Mouse (Mus musculus): ENCODE measurements at regions not wholly inside any gene's neighbourhood (a gene's known extent, or its start where the extent isn't known, plus 50 kb on each side); places are given as distances from the start of the nearest gene placed in this dataset.

- Histone ChIP-seq H3K27me3 (no peaks in the 10 kb centered on the region), H3K27ac (no peak overlapping the region), H3K9ac (no peak overlapping the region), H3K4me1 (no peaks in the 10 kb centered on the region), H3K4me2 (no peak overlapping the region), H3K4me3 (no peak overlapping the region), H3K36me3 (no peaks in the 10 kb centered on the region), H3K9me3 (no peaks in the 10 kb centered on the region)
- WGBS = 70% methylated on average over 4 of the region's 4 CpGs
- no peak for ATAC-seq (ENCODE audit: insufficient number of reproducible peaks, insufficient read depth, low FRiP score, low TSS enrichment, low read depth)
These were observed 61.6 kb downstream of the Gm10295 start for GRCm38 (mm10) chr7:71289702-71290101.

DNA sequence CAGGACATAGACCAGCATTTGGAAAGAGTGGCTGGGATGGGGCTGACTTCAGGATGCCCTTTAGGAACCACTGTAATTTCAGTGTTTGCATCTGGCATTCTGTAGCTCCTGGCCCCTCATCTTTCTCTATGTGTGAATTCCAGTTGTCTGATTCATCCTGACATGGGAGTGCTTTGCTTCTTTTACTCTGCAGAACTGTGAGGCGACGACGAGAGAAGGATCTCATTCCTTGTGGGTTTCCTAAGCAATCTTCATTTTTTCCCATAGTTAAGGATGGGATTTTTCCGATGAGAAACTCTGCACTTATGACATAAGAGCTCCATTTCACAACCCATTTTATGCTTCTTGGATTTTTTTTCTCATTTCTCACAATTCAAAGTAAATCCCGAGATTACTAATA is 62.0 kb downstream of the Gm10295 start:
- H3K9me3 ChIP-seq = no peaks in the 10 kb centered on the region
- H3K27ac ChIP-seq = no peak overlapping the region
- no peak overlapping the region for H3K4me2 ChIP-seq
- no peak for ATAC-seq (ENCODE audit: insufficient number of reproducible peaks, insufficient read depth, low FRiP score, low TSS enrichment, low read depth)
- no peak overlapping the region for H3K9ac ChIP-seq
- H3K4me3 ChIP-seq = no peak overlapping the region
- H3K36me3 ChIP-seq = no peaks in the 10 kb centered on the region
- no peaks in the 10 kb centered on the region for H3K27me3 ChIP-seq
- WGBS = 68% methylated on average over 5 of the region's 5 CpGs
- no peaks in the 10 kb centered on the region for H3K4me1 ChIP-seq

- Histone ChIP-seq H3K4me3 (no peak overlapping the region), H3K9ac (no peak overlapping the region), H3K27ac (no peak overlapping the region), H3K4me2 (no peak overlapping the region), H3K4me1 (no peaks in the 10 kb centered on the region), H3K9me3 (no peaks in the 10 kb centered on the region; the same call in 1 of the 2 replicates), H3K27me3 (no peaks in the 10 kb centered on the region), H3K36me3 (no peaks in the 10 kb centered on the region)
- WGBS = 77% methylated on average over 7 of the region's 7 CpGs
- ATAC-seq (ENCODE audit: insufficient number of reproducible peaks, insufficient read depth, low FRiP score, low TSS enrichment, low read depth) = no peak
These were observed 63.8 kb downstream of the Gm10295 start for GRCm38 (mm10) chr7:71287441-71287840.

GRCm38 (mm10) chr7:71284246-71284645 is 67.0 kb downstream of the Gm10295 start:
- no peaks in the 10 kb centered on the region for H3K27me3 ChIP-seq
- no peak overlapping the region for H3K4me3 ChIP-seq
- no peak overlapping the region for H3K9ac ChIP-seq

GRCm38 (mm10) chr7:71283419-71283818 is 67.9 kb downstream of the Gm10295 start:
- 84% methylated on average over 3 of the region's 3 CpGs for WGBS
- no peaks in the 10 kb centered on the region; the same call in 1 of the 2 replicates for H3K9me3 ChIP-seq
- no peak overlapping the region for H3K4me2 ChIP-seq

More at GRCm38 (mm10) chr7:71284246-71284645, 67.0 kb downstream of the Gm10295 start:
- Histone ChIP-seq H3K9me3 (no peaks in the 10 kb centered on the region; the same call in 1 of the 2 replicates), H3K27ac (no peak overlapping the region), H3K36me3 (no peaks in the 10 kb centered on the region), H3K4me1 (no peaks in the 10 kb centered on the region), H3K4me2 (no peak overlapping the region)
- ATAC-seq (ENCODE audit: insufficient number of reproducible peaks, insufficient read depth, low FRiP score, low TSS enrichment, low read depth) = no peak

GRCm38 (mm10) chr7:71266101-71266500 is 85.2 kb downstream of the Gm10295 start:
- 84% methylated on average over 8 of the region's 8 CpGs for WGBS
- ATAC-seq (ENCODE audit: insufficient number of reproducible peaks, insufficient read depth, low FRiP score, low TSS enrichment, low read depth) = no peak

More at GRCm38 (mm10) chr7:71283419-71283818, 67.9 kb downstream of the Gm10295 start:
- no peak overlapping the region for H3K9ac ChIP-seq
- no peak overlapping the region for H3K27ac ChIP-seq
- H3K4me1 ChIP-seq = no peaks in the 10 kb centered on the region
- no peak overlapping the region for H3K4me3 ChIP-seq
- ATAC-seq (ENCODE audit: insufficient number of reproducible peaks, insufficient read depth, low FRiP score, low TSS enrichment, low read depth) = no peak
- no peaks in the 10 kb centered on the region for H3K27me3 ChIP-seq
- H3K36me3 ChIP-seq = no peaks in the 10 kb centered on the region

DNA sequence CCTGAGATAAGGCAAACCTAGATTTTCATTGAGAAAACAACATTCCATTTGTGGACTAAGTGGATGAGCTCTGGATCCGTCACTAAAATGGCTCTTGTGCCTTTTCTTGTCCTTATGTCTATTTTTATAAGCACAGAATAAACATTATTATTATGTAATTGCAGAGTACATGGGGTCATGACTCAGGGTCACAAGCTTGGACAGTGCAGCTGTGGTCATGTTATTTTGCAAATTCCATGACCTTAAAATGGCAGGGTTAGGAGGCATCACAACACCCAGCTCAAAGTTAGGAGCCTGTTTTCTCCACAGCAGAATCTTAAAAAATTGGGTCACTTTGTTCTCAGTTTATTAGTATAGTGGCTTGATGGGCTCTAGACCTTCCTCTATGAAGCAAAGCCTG is 87.2 kb downstream of the Gm10295 start:
- Histone ChIP-seq H3K4me2 (no peak overlapping the region), H3K4me3 (no peak overlapping the region), H3K27me3 (no peaks in the 10 kb centered on the region), H3K27ac (no peak overlapping the region), H3K9me3 (no peaks in the 10 kb centered on the region), H3K36me3 (no peaks in the 10 kb centered on the region), H3K4me1 (no peaks in the 10 kb centered on the region), H3K9ac (no peak overlapping the region)
- 65% methylated on average over 1 of the region's 1 CpGs for WGBS
- ATAC-seq (ENCODE audit: insufficient number of reproducible peaks, insufficient read depth, low FRiP score, low TSS enrichment, low read depth) = no peak

More at GRCm38 (mm10) chr7:71266101-71266500, 85.2 kb downstream of the Gm10295 start:
- Histone ChIP-seq H3K4me1 (no peaks in the 10 kb centered on the region), H3K9me3 (no peaks in the 10 kb centered on the region), H3K36me3 (no peaks in the 10 kb centered on the region), H3K27me3 (no peaks in the 10 kb centered on the region), H3K4me2 (no peak overlapping the region), H3K9ac (no peak overlapping the region), H3K4me3 (no peak overlapping the region), H3K27ac (no peak overlapping the region)

DNA sequence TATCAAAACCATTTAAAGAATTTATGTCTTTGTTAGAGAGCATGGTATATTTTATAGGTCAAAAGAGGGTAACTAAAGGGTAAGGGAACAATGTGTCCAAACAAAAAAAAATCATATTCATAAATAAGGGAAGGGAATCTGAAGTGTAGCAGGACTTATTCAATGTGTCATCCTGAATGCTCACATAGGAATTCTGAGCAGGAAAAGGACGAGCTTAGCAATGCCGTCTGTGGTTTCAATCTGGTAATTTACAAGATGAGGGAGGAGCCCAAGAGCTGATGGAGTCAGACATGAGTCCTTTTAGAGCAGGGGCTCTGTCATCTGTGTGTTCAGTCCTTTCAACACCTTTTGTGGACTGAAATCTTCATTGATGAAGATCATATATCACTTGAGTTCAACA is 101.6 kb downstream of the Gm10295 start:
- Histone ChIP-seq H3K27me3 (no peaks in the 10 kb centered on the region), H3K4me3 (no peak overlapping the region), H3K9ac (no peak overlapping the region), H3K36me3 (no peaks in the 10 kb centered on the region), H3K4me2 (no peak overlapping the region), H3K27ac (no peak overlapping the region), H3K9me3 (no peaks in the 10 kb centered on the region), H3K4me1 (no peaks in the 10 kb centered on the region)
- no peak for ATAC-seq (ENCODE audit: insufficient number of reproducible peaks, insufficient read depth, low FRiP score, low TSS enrichment, low read depth)
- WGBS = 63% methylated on average over 2 of the region's 2 CpGs

GRCm38 (mm10) chr7:71249216-71249615 is 102.1 kb downstream of the Gm10295 start:
- Histone ChIP-seq H3K4me2 (no peak overlapping the region), H3K4me3 (no peak overlapping the region), H3K36me3 (no peaks in the 10 kb centered on the region), H3K9ac (no peak overlapping the region), H3K4me1 (no peaks in the 10 kb centered on the region), H3K27me3 (no peaks in the 10 kb centered on the region), H3K27ac (no peak overlapping the region), H3K9me3 (no peaks in the 10 kb centered on the region)
- ATAC-seq (ENCODE audit: insufficient number of reproducible peaks, insufficient read depth, low FRiP score, low TSS enrichment, low read depth) = no peak
- 67% methylated on average over 5 of the region's 5 CpGs for WGBS

DNA sequence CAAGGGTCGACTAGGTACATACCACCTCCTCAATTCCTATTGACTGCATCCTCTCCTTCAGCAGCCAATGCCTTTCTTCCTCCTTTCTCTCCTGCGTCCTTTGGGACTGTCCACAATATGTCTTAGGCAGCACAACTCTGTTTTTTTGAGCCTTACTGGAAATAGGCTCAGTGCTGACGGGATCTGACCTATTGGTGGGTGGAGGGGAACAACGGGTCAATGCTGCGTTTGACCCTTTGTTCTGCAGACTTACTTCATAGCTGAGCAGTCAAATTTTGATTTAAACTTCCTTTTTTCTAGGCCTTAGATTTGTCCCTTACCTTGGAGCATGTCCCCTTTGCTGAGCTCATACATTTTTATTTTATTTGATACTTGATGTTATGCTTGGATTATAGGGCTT is 103.4 kb downstream of the Gm10295 start:
- Histone ChIP-seq H3K9ac (no peak overlapping the region), H3K9me3 (no peaks in the 10 kb centered on the region), H3K4me1 (no peaks in the 10 kb centered on the region), H3K27ac (no peak overlapping the region), H3K4me3 (no peak overlapping the region), H3K36me3 (no peaks in the 10 kb centered on the region), H3K4me2 (no peak overlapping the region), H3K27me3 (no peaks in the 10 kb centered on the region)
- no peak for ATAC-seq (ENCODE audit: insufficient number of reproducible peaks, insufficient read depth, low FRiP score, low TSS enrichment, low read depth)
- WGBS = 79% methylated on average over 5 of the region's 5 CpGs

DNA sequence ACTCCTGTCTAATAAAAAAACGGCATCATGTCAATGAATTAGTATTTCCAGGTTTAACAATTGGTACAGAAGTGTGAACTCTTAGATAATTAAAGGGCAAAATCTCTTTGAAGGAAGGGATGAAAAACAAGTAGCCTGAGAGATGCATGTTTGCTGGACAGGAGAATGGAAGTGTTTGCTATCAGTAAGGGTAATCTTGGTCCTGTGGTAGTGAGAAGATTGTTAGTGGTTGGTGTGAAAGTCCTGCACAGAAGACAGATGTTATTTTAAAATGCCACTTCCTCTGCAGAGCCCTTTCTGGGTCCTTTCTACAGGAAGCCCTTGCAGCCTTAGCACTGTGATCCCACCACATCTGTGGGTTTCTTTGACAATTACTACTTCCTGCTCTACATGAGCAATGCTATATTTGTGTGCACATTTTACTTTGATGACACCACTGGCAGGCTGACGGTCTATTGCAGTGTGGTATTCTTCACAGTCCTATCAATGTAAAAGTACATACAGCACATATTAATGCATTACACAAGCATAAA is 108.8 kb downstream of the Gm10295 start:
- Histone ChIP-seq H3K4me3 (no peak overlapping the region), H3K4me2 (no peak overlapping the region), H3K9me3 (no peaks in the 10 kb centered on the region), H3K27me3 (no peaks in the 10 kb centered on the region), H3K27ac (no peak overlapping the region), H3K36me3 (no peaks in the 10 kb centered on the region), H3K9ac (no peak overlapping the region), H3K4me1 (no peaks in the 10 kb centered on the region)
- no peak for ATAC-seq (ENCODE audit: insufficient number of reproducible peaks, insufficient read depth, low FRiP score, low TSS enrichment, low read depth)
- WGBS = 76% methylated on average over 2 of the region's 2 CpGs

- Histone ChIP-seq H3K9ac (no peak overlapping the region), H3K27me3 (no peaks in the 10 kb centered on the region), H3K4me2 (no peak overlapping the region), H3K9me3 (no peaks in the 10 kb centered on the region), H3K4me3 (no peak overlapping the region), H3K27ac (no peak overlapping the region), H3K4me1 (no peaks in the 10 kb centered on the region), H3K36me3 (no peaks in the 10 kb centered on the region)
- ATAC-seq (ENCODE audit: insufficient number of reproducible peaks, insufficient read depth, low FRiP score, low TSS enrichment, low read depth) = no peak
- whole genome bisulfite sequencing = 91% methylated on average over 3 of the region's 3 CpGs
These were observed 112.1 kb downstream of the Gm10295 start for GRCm38 (mm10) chr7:71239207-71239606.

GRCm38 (mm10) chr7:71236334-71236733 is 115.0 kb downstream of the Gm10295 start:
- 83% methylated on average over 1 of the region's 1 CpGs for WGBS
- ATAC-seq (ENCODE audit: insufficient number of reproducible peaks, insufficient read depth, low FRiP score, low TSS enrichment, low read depth) = no peak
- no peak overlapping the region for H3K9ac ChIP-seq
- no peaks in the 10 kb centered on the region for H3K36me3 ChIP-seq
- no peaks in the 10 kb centered on the region for H3K4me1 ChIP-seq
- no peak overlapping the region for H3K4me3 ChIP-seq
- H3K27me3 ChIP-seq = no peaks in the 10 kb centered on the region
- H3K4me2 ChIP-seq = no peak overlapping the region
- H3K9me3 ChIP-seq = no peaks in the 10 kb centered on the region
- no peak overlapping the region for H3K27ac ChIP-seq
